Mouse (Mus musculus) cerebellum, adult 11-12 months (tissue): ENCODE measurements around the gene Cfap69.

Experiments
- DNase-seq: peaks from one replicate; pipeline ENCODE4 v3.0.0; 2022

Cfap69 gene

DNA sequence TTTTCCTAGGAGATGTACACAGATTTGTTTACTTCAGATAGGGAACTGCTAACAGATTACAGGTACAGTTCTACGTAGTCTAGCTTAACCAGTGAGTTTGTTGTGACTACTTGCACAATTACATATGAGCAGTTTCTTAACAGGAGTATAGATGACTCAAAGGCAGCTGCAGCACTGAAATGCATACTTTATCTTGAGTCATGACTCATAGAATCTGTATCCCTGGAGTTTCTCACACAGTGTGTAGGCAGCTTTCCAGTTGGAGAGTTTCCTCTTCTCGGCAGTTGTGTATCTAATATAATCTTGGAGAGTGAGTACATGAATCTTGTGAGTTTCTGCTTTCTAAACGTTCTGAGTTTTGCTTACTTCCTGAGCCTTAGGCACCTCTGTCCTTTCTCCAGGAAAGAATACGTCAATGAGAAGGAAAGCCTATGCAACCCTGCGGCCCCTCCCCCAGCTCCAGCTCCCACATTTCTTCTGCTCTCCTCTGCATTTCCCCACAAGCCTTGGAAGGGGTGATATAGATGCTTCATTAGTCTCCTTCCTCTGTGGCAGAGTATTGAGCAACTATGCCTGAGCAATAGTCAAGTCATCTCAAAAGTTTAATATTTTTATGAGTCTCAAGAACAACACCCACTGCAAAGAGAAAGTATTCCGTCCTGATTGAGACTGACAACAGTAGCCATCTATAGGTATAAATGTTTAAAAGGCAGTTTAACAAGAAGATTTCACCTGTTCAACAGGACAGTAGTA is 15.0 kb downstream of the Cfap69 start:
- DNase-seq: no peak

- no peak for DNase-seq
Measured at GRCm38 (mm10) chr5:5646173-5646572, 17.9 kb downstream of the Cfap69 start.

DNA sequence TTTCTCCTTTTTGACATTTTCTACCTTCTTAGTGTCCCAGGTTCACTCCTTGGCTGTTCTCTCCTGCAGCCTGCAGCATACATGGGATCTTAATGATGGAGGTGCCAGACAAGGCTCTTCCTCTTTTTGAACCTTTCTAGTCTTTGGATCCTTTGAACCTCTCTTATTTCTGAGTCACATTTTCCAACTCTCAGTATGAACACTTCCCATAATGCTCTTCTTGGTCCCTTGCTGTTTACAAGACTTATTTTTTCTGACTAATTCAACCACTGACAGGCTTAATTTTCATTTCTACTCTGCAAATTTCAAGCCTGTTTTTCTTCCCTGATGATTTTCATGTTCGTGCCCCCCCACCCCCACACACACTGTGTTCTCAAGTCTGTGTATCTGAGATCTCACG is 25.5 kb downstream of the Cfap69 start:
- DNase-seq: no peak

DNA sequence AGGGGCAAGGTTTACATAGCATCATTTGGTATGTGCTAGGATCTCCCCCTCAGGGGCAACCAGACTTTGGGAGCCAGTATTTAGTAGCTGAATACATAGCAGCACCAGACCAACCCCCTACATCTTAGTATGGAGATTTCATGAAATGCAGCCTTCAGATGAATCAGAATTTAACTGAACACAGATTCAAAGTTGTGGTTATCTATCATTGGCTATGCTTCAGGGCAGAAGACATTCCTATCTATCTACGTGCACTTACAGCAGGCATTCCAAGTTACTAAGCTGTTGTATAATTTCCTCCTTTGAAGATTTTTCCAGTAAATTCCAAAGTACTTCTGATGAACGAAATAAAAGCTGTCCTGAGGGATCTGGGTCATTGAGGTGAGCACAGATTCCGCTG is 38.5 kb downstream of the Cfap69 start:
- no peak for DNase-seq

DNA sequence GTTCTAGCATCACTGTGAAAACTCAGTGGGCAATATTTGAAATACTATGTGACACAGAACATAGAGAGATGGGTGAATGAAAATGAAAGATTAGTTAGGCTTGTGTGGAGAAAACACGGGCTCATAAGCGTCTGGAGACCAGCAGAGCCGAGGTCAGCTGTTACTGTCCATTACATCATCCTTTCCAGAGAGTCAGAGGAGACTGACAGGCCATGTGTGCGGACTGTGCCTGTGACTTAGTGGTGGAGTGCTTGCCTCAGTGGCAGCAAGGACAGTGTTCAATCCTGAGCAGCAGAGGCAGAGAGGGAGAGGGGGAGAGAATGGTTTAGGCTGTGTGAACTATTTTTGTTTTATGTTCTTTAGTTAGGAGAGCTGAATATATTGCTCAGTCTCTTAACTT is 45.7 kb downstream of the Cfap69 start:
- no peak for DNase-seq

GRCm38 (mm10) chr5:5610540-5610939 is 53.5 kb downstream of the Cfap69 start:
- peak; percentile 59 for DNase-seq

DNA sequence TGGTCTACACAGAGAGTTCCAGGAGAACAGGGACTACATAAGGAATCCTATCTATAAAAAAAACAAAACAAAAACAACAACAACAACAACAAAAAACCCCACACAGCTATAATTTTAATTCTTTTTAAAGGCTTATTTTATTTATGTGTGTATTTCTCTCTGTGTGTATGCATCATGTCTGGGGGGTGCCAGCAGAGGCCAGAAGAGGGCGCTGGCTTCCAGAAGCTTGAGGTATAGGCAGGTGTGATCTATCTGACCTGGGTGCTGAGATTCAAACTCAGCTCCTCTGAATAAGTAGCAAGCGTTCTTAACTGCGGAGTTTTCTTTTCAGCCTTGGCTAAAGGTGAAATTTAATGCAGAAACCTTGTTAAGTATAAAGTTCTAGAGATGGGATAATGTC is 76.4 kb downstream of the Cfap69 start:
- DNase-seq: no peak

DNA sequence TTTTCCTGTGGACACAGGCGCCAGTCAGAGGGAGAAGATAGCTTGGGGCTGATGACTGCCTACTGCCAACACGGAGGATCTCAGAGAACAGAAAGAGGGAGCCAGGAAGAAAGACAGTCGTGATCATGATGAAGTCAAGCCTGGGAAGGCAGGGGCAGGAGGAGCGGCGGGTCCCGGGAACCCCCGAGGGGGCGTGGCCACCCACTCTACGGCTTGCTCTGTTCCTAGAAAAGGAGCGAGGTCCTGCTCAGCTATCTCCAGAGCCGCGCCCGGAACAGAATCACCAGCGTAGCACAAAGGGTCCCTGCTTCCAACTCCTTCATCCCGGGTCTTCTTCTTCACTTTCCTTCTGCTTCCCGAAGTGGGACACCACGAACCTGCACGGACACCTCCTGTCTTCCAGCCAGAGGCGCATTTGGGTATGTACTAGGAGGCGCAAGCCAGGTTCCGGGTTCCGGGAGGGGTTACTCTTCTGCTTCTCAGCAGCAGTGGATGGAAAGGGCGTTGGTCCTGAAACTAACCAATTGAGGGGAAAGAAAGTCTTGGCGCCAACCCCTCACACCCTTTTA is 90.2 kb downstream of the Cfap69 start, which contains the start of gene Gm8773:
TSS of gene Gm8773 (plus strand) at position 51 of the 569 bp plus-strand sequence.
- DNase-seq: no peak

DNA sequence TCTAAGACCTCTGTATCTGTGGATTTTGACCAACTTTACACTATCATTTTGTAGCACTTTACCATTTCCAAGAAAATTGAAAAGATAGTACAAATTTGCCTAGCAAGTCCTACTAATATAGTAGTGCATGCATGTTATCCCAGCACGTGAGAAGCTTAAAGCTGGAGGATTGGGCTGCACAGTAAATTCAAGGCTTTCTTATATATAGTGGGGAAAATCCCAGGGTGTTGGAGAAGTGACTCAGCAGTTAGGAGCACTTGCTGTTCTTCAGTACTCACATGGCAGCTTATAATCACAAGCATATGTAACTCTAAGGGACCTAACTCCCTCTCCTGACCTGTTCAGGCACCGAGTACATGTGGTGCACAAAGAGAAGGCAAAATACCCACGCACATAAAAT is 101.6 kb downstream of the Cfap69 start:
- no peak for DNase-seq

DNA sequence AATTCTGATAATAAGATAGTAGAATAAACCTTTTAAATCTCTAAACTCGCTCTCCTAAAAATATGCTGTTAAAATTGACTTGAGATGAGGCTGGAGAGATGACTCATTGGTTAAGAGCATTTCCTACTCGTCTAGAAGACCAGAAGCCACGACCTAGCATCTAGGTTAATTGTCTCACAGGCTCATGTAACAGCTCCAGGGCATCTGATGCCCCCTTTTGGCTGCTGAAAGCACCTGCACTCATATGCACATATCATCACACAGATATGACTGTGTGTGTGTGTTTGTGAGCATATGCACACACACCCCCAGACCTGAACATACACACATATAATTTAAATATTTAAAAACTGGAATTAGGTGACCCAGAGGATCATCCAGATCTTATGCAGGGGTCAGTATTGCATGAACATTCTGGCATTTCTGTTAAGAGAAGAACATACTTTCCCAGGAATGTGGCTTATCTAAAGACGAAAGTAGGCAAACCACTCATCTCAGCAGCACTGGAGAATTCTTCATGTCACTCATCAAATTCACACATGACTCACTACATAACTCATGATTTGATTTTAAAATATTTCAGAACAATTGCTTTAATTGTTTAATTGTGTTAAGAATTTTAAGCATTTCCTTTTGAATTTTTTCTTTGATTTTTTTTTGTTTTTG is 102.9 kb downstream of the Cfap69 start:
- no peak for DNase-seq

GRCm38 (mm10) chr5:5559798-5560197 is 104.2 kb downstream of the Cfap69 start:
- no peak for DNase-seq

- peak; percentile 89 for DNase-seq
Measured at GRCm38 (mm10) chr5:5559079-5559740, 104.8 kb downstream of the Cfap69 start, which contains the start of gene Gtpbp10. Gtpbp10 (minus strand) TSS chr5:5559538.

DNA sequence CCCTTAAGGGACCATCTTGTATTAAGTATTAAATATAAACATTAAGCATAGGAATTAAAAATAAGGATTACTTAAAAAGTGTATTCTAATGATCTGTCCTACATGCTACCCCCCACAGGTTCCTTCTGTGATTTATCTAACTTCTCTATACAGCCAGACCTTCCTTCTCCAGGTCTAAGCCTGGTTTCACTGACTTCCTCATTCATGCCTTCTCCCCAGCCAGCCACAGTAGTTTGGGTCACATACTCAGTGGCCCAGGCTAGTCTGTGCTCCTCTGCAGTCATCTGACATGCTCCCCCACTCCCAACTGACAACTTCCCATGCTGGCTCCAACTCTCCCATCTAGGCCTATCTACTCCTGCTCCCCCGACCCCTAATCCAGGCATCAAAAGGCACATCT is 112.9 kb downstream of the Cfap69 start:
- no peak for DNase-seq

DNA sequence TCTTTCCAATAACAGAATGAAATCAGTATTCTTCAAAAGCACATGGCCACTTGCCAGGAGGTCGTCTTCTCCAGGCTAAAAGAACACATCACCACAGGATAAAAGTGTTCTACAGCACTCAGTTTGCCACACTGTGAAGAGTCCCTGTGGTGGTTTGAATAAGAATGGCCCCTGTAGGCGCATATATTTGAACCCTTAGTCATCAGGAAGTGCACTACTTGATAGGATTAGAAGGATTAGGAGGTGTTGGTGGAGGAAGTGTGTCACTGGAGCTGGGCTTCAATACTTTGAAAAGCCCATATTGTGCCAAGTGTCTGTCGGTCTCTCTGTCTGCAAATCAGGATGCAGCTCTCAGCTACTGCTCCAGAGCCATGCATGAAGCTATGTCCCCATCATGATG is 123.7 kb downstream of the Cfap69 start:
- no peak for DNase-seq

DNA sequence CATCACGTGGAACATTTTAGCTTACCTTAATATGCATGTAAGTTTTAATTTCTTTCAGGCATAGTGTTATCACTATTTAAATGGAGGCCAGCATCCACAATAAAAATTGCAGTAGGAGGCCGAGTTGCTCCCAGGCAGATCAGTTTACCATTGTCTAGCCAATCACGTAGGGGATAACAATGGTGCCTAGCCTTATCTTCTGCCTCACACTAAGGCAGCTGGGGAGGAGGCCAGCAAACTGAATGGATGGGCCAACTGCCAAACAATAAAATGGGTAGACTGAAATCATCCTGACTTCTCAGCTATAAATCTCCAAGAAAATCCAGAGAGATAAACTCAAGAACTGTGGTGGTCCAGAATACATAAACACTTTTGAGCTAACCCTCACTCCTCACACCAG is 124.3 kb downstream of the Cfap69 start:
- DNase-seq: no peak

DNA sequence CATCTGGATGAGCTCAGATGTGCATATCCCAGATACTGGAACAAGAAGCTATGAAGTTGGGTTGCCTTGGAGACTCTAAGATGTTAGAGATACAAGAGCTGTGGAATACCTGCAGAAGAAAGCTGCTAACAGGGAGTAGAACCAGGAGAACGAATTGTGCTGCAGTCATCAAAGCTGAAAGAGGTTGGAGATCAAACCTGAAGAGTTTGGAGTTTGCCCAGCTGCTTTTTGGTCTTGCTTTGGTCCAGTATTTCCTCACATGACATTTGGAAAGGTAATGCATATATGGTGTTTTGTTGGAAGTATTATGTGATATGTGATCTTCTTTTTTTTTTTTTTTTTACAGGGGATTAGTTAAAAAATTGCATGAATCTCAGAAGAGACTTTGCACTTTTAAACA is 127.9 kb downstream of the Cfap69 start:
- DNase-seq: no peak

DNA sequence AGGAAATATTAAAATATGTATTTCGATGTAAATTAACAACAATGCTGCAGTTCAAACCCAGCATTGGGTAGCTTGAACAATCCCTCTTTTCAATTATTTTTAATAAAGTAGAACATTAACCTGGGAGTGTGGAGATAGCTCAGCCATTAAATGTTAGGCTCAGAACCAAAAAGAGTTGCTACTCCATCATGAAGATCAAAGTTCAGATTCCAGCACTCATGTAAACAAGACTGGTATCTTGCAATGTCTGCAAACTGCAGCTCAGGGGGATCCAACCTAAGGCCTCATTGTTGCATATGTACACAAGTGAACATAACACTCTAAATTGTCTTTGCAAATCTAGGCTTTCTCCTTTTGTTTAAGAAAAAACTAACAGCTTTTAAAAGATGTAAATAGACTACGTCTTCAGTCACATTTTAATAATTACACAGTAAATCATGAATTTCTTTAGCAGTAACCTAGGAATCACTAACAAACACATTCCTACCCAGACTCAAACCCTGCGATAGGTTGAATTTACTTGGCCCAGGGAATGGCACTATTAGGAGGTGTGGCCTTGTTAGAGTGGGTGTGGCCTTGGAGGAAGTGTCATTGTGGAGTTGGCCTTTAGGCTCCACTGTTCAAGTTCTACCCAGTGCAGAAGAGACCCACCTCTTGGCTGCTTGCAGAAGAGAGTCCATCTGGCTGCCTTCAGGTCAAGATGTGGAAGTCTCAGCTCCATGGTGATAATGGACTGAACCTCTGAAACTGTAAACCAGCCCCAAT is 130.2 kb downstream of the Cfap69 start:
- DNase-seq: no peak
